Mouse (Mus musculus) frontal cortex, adult 2 months (tissue): ENCODE measurements around the gene Xk. TPM values are rescaled to one million over a fixed set of nuclear protein-coding genes. Genes with fewer than 3 reads are reported as not detected.
"Not testable (repeated sequence)": the region's sequence is repeated elsewhere in the genome, so short reads cannot be mapped to it uniquely, and the experiment has no call there.

Source experiments
- DNase-seq, 2 experiments: peaks; one replicate each; pipeline ENCODE4 v3.0.0; 2022; ENCODE audit warnings: low spot score in 1 of 2; ENCODE audit errors: extremely low spot score in 1 of 2
- polyA plus RNA-seq: library from polyadenylated mRNA; depleted of rRNA; stranded (reverse); fragments of >200 nt; gene quantifications from 2 replicates; pipeline ENCODE4 v1.2.3, GENCODE M21; 2012; rRNA removed

The Xk gene
- polyA plus RNA-seq, 1 experiment: 8.3 TPM

DNA sequence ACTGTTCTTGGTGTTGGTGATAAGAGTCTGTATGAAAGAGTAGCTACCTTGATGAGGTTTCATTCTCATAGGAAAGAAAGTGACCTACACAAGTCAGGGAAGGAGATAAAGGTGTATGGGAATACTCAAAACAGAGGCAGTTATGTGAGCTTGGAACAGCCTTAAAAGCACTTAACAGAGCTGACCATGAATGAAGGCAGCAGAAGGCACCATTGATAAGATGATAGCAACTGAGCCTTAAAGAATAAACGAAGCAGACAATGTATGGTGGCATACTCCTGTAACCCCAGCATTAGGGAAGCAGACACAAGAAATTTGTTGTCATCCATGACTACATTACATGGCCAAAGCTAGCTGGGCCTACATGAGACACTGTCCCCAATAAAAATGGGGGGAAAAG is 30.9 kb downstream of the Xk start:
- no peak for DNase-seq

DNA sequence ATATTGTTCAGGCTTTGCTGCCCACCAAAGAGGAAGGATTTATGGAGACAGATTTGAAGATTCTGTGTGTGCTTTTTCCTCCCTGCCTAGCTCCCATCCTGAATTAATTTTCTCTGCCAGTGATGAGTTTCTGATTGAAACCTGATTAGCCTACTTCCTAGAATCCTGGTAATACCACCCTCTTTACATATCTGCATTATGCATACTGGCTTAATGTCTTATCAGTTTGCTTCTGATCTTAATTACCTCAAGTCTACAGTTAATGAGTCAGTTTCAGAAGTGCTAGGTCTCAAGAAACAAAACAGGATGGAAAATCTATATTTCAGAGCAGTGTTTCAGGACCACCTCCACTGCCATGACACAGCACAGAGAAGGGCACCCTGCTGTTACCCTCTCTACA is 43.9 kb downstream of the Xk start:
- DNase-seq: not testable (repeated sequence)

DNA sequence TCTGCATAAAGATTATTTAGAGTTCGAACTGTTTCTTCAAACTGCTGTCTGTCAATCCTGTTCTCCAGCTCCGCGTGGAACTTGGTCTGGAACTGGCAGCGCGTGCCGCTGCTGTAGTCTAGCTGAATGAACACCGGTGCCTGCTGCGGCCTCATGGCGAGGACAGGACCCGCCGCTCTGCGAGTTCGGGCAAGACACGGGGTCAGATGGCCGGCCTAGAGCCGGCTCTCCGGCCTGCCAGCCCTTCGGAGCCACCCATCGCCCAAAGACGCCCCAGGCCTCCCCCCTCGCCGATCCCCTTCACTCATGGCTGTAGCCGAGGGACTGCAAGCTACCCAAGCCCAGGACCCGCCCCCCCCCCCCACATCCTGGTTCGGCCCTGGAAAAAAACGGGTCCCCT is 55.4 kb downstream of the Xk start:
- DNase-seq: not testable (repeated sequence)

- not testable (repeated sequence) for DNase-seq
Measured at GRCm38 (mm10) chrX:9332366-9332962, 59.9 kb downstream of the Xk start.

- peak in 1 of 2 experiments; percentile 57 for DNase-seq
Measured at GRCm38 (mm10) chrX:9333035-9333434, 60.5 kb downstream of the Xk start.

- not testable (repeated sequence) for DNase-seq
Measured at GRCm38 (mm10) chrX:9334996-9335395, 62.4 kb downstream of the Xk start.

GRCm38 (mm10) chrX:9350327-9350726 is 77.8 kb downstream of the Xk start, which contains the start of gene H2al1k:
Gene H2al1k (plus strand): TSS chrX:9350627.
- DNase-seq: not testable (repeated sequence)

Other genes starting within 250 kb of the Xk start
- gene Fthl17e, start 239.3 kb upstream of the Xk start, polyA plus RNA-seq: not detected in 2 replicates
- not detected in 2 replicates for gene Fthl17f, start 209.7 kb upstream of the Xk start, polyA plus RNA-seq
- not detected in 2 replicates for gene 4930402K13Rik, start 168.2 kb upstream of the Xk start, polyA plus RNA-seq
- gene Lancl3, start 72.9 kb upstream of the Xk start, polyA plus RNA-seq: 2.9 and 3.0 TPM in 2 replicates
- not detected in 2 replicates for gene Gm14862, start 15.9 kb upstream of the Xk start, polyA plus RNA-seq
- gene H2al1m, start 11.0 kb downstream of the Xk start, polyA plus RNA-seq: 0.34 and 0.58 TPM in 2 replicates
- not detected in 2 replicates for gene H2al1k, start 77.9 kb downstream of the Xk start, polyA plus RNA-seq
- 0.19 and 0.48 TPM in 2 replicates for gene Cybb, start 215.0 kb downstream of the Xk start, polyA plus RNA-seq